Mouse (Mus musculus) macrophage (primary cell): ENCODE data around the gene Itpk1. TPM values are rescaled to one million over a fixed set of nuclear protein-coding genes. Genes with fewer than 3 reads are reported as not detected.

Experiments used
- H3K27ac ChIP-seq: fragments of 350-480 bp; formaldehyde crosslinking; 2 replicates; pipeline ENCODE4 v1.9.0; 2021
- H3K36me3 ChIP-seq: fragments of 350-480 bp; formaldehyde crosslinking; 2 replicates; pipeline ENCODE4 v1.9.0; 2021; ENCODE audit errors: inconsistent target
- H3K4me3 ChIP-seq: fragments of 350-480 bp; formaldehyde crosslinking; 2 replicates; pipeline ENCODE4 v1.9.0; 2021; ENCODE audit errors: inconsistent target
- H3K79me2 ChIP-seq: fragments of 350-480 bp; formaldehyde crosslinking; 2 replicates; pipeline ENCODE4 v1.9.0; 2021; ENCODE audit errors: inconsistent target
- WGBS: methylation state at CpG from one replicate; pipeline ENCODE4 v1.1.7; 2026; ENCODE audit warnings: inconsistent platforms; ENCODE audit not compliant: missing documents; 5-methylcytosine and 5-hydroxymethylcytosine counted together
- polyA plus RNA-seq: library from polyadenylated mRNA; stranded (reverse); fragments of 250-400 nt; gene quantifications from 3 replicates; pipeline ENCODE4 v1.2.4, GENCODE M21; 2018; ENCODE audit warnings: inconsistent platforms

Itpk1 gene
- polyA plus RNA-seq, 1 experiment from 2014 or later = 12.1 TPM

DNA sequence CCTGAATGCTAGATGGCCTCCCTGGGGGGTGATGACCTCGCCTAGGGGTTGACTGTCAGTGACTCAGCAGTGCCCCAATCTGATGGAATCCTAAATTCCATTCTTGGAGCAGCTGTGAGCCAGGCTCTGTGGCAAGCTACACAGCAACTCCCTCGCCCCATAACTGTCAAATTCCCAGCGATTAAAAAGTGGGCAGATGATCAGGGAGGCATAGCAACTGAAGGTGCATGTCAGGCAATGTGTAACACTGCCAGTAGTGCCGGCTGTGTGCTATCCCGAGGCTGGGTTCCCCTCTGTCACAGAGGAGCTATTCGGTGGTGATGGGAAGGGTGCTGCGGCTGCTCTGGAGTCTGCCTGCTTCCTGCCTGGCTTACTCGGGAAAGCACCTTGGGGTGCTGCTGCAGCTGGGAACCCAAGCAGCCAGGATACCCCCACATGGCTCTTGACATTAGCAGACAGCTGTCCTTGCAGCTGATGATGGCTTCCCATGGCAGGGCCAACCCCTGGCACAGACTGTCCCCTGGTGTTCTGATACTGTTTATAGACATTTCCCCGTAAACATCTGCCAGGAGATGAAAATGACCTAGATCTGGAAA lies 118.3 kb downstream of the Itpk1 start:
- H3K27ac ChIP-seq = no peak overlapping the region
- 94% methylated on average over 9 of the region's 9 CpGs for WGBS
- no peaks in the 10 kb centered on the region for H3K79me2 ChIP-seq
- H3K36me3 ChIP-seq = peaks cover 49% of the 10 kb centered on the region
- H3K4me3 ChIP-seq = no peak overlapping the region

DNA sequence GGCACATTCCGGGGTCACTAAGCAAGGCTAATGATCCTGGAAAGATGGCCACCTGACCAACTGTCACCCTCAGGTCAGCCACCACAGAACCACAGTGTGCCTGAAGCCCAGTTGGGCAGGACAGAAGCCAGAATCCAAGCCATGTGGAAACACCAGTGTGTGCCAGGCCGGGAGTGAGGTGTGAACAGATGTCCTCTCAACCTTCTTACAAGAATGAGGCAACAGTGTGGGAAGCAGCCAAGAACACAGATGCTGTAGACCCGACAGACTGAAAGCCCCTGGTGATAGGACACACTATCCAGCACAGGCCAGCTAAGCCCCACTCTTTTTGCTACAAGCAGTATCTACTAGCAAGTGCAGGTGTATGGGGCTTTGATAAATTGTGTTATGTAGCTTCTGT lies 119.3 kb downstream of the Itpk1 start:
- H3K27ac ChIP-seq = no peak overlapping the region
- WGBS = 87% methylated on average over 3 of the region's 3 CpGs
- no peak overlapping the region for H3K4me3 ChIP-seq
- no peaks in the 10 kb centered on the region for H3K79me2 ChIP-seq
- H3K36me3 ChIP-seq = peaks cover 49% of the 10 kb centered on the region

DNA sequence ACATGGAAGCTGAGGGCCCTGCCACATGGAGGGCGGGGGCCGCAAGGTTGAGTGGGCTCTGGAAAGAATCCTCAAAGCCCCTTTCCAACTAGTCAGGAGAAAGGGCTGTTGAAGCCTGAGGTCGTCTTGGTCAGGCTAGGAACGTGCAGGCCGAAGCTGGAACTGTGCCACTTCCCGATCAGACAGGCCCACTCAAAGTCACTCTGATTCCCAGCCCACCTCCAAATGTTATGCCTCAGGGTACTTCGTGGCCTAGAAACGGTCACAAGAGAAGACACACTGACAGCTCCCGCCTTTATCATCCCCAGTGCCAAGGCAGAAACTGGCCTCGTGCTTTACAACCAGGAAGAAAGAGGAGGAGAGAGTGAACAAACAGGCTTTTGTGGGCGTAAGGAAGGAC lies 122.3 kb downstream of the Itpk1 start:
- no peaks in the 10 kb centered on the region for H3K79me2 ChIP-seq
- H3K27ac ChIP-seq = no peak overlapping the region
- H3K4me3 ChIP-seq = no peak overlapping the region
- 88% methylated on average over 9 of the region's 11 CpGs for WGBS
- H3K36me3 ChIP-seq = peaks cover 56% of the 10 kb centered on the region

DNA sequence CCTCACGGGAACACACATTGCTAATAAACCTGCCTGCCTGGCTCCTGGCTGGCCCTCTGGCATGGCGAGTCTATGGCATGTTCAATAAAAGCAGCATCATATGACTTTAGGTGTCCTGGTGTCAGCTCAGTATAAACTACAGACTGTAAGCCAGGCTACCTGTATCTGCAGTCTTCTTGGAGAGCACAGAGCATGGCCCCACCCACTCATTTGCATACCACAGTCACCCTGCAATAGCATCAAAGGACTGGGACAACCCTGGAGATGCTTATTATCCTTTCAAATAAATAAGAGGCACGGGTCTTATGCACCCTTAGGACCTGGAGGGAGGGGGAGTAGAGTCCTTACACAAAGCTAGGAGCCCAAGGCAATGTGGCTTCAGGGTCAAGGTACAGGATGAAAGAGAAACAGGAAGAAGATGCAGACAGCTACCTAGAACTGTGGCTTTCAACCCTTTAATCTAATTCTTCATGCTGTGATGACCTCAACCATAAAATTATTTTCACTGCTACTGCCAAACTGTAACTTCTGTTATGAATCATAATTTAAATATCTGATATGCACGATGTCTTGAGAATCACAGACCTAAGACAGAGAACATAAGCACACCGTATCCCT lies 123.0 kb downstream of the Itpk1 start:
- Histone ChIP-seq H3K27ac (no peak overlapping the region), H3K4me3 (no peak overlapping the region), H3K36me3 (peaks cover 56% of the 10 kb centered on the region), H3K79me2 (no peaks in the 10 kb centered on the region)
- 91% methylated on average over 5 of the region's 5 CpGs for WGBS

DNA sequence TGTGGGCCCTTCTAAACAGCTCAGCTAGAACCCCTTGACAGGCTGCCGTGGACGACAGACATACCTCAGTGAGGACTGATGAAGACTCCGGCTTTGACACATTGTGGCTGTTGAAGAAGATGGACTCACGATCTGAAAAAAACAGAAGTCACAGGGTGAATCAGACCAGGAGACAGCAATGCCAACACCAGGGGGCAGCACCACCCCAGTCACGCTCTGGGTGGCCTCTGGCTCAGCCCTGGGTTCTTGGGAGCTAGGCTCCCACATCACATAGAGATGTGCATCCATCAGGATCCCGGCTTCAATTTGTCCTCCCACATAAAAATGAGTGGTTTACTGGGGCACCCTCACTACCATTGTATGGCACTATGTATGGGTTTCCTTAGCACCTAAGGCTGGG lies 125.7 kb downstream of the Itpk1 start:
- Histone ChIP-seq H3K4me3 (no peak overlapping the region), H3K79me2 (no peaks in the 10 kb centered on the region), H3K27ac (no peak overlapping the region), H3K36me3 (peaks cover 55% of the 10 kb centered on the region)
- 52% methylated on average over 6 of the region's 6 CpGs for WGBS

DNA sequence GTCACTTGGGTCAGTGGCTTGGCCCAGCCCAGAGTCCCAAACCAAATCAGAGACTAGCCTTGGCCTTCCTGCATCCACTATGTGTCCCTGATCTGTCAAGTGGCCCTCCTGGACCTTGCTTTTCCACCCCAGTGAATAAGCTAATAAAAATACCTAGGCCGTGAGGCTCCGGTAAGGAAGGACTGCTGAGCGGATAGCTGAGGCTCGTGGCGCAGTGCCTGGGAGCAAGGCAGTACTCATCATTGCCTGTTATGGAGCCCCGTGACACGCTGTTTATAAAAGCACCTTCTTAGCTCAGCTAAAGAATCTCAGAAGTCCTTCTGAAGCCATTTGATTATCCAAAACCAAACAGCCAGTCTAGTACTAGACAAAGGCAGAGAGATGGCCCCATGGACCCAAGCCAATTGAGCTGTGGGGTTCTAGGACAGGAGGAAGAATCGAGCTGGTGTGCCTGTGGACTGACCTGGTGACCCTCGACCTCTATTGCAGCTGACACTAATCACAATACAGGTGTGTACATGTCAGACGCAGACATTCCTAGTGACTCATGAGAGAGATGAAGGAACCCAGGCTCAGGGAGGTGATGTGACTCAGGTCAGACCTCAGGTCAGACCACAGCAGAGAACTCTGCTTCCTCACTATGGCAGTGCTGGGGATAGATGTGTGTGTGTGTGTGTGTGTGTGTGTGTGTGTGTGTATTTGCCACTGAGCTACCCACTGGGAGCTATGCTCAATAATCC lies 127.9 kb downstream of the Itpk1 start:
- no peaks in the 10 kb centered on the region for H3K79me2 ChIP-seq
- WGBS = 90% methylated on average over 10 of the region's 10 CpGs
- H3K27ac ChIP-seq = no peak overlapping the region

DNA sequence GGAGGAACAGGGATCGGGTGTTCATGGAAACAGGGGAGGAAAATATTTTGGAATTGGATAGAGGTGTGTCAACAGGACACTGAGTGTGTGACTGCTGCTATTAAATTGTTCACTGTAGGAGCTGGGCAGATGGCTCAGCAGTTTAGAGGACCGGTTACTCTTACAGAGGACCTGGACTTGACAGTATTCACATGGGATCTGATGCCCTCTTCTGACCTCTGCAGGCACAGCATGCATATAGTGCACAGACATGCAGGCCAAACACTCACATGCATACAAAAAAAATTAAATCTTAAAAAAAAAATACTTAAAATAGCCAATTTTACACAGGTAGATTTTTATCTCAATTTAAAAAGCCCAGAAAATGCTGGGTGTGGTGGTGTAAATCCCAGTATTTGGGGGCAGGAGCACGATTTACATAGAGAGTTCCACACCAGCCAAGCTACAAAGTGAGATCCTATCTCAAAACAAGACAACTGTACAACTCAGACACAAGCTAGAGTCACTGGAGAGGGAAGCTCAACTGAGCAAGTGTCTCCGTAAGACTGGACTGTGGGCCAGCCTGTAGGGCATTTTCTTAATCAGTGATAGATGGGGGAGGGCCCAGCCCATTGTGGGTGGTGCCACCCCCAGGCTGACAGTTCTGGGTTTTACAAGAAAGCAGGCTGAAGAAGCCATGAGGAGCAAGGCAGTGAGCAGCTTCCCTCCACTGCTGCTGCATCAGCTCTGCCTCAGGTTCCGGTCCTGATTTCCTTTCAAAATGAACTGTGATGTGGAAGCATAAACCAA lies 129.0 kb downstream of the Itpk1 start:
- Histone ChIP-seq H3K27ac (no peak overlapping the region), H3K36me3 (peaks cover 59% of the 10 kb centered on the region), H3K79me2 (no peaks in the 10 kb centered on the region), H3K4me3 (no peak overlapping the region)
- 94% methylated on average over 5 of the region's 5 CpGs for WGBS

More for the DNA sequence above, 127.9 kb downstream of the Itpk1 start:
- H3K36me3 ChIP-seq = peaks cover 59% of the 10 kb centered on the region
- H3K4me3 ChIP-seq = no peak overlapping the region

DNA sequence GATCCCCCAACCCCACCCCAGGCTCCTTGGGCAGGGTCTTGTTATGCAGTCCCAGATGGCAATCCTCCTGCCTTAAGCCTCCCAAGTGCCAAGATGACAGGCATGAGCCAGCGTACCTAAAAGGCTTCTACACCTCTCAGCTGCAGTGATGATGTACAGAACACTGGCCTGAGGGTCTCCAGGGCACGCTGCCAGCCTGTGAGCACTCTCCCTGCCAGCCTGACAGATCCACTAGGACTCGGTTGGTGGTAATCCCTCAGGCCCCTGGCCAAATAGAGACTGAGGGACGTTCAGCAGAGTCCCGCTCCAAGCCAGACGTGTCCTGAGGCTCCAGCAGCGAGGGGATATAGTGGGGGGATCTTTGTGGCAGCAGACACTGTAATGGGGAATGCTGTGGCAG lies 131.7 kb downstream of the Itpk1 start:
- peaks cover 48% of the 10 kb centered on the region for H3K36me3 ChIP-seq
- 93% methylated on average over 7 of the region's 7 CpGs for WGBS
- no peak overlapping the region for H3K4me3 ChIP-seq

DNA sequence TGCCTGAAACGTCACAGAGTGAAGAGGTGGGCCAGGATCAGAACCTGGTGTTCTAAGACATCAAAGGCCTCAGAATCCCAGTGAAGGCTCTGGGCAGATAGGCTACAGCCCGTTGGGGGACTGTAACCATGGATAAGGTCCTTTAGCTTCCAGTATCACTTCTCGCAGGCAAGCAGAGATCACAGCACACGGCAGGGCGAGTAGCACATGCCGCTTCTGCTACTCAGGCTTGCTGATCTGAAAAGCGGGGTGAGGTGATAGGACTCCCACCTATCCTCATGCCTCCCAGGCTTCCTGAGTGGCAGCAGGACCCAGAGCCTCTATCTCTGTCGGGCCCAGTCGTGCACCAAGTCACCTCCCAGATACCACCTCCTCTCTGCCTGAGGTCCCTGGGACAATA lies 133.1 kb downstream of the Itpk1 start:
- Histone ChIP-seq H3K27ac (no peak overlapping the region), H3K79me2 (no peaks in the 10 kb centered on the region), H3K4me3 (no peak overlapping the region), H3K36me3 (peaks cover 35% of the 10 kb centered on the region)
- 95% methylated on average over 9 of the region's 9 CpGs for WGBS

More for the DNA sequence above, 131.7 kb downstream of the Itpk1 start:
- Histone ChIP-seq H3K79me2 (no peaks in the 10 kb centered on the region), H3K27ac (no peak overlapping the region)

DNA sequence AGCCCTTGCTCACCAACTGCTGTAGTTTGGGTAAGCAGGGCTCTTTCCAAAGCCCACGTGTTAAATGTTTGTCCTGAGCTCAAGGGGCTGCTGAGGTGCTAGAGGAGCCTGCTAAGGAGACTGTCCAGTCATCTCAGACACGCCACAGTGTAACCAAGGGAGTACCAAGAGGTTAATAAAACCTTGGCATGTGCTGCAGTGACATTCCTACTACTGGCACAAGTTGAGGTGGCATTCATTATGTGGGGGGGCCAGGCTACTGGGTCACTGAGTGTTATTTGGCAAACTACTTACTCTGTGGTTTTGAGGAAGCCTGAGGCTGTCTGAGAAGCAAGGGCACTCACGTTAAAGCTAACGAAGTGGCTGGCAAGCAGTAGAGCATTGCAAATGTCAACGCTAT lies 134.0 kb downstream of the Itpk1 start:
- no peak overlapping the region for H3K27ac ChIP-seq
- no peaks in the 10 kb centered on the region for H3K79me2 ChIP-seq
- no peak overlapping the region for H3K4me3 ChIP-seq
- WGBS = 50% methylated on average over 5 of the region's 5 CpGs
- peaks cover 26% of the 10 kb centered on the region for H3K36me3 ChIP-seq

DNA sequence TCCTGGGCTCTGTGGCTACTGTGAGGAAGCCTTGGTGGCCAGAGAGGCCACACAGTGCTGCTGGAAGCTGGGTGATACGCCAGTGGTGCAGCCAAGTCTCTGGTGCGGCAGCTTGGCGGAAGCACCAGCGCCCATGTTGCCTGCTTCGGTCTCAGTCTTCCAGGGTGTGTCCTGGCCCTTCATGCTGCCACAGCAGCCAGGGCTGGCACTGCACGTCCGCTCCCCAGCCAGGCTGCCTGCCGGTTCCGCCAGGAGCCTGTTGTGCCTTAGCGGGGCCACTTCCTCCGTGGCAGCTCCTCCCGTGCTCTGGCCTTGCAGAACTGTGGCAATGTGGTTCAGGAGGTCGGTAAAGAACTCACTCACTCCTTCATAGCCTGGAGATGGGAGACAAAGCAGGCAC lies 134.6 kb downstream of the Itpk1 start:
- WGBS = 77% methylated on average over 10 of the region's 13 CpGs
- no peak overlapping the region for H3K4me3 ChIP-seq
- no peaks in the 10 kb centered on the region for H3K79me2 ChIP-seq
- peaks cover 26% of the 10 kb centered on the region for H3K36me3 ChIP-seq
- no peak overlapping the region for H3K27ac ChIP-seq

DNA sequence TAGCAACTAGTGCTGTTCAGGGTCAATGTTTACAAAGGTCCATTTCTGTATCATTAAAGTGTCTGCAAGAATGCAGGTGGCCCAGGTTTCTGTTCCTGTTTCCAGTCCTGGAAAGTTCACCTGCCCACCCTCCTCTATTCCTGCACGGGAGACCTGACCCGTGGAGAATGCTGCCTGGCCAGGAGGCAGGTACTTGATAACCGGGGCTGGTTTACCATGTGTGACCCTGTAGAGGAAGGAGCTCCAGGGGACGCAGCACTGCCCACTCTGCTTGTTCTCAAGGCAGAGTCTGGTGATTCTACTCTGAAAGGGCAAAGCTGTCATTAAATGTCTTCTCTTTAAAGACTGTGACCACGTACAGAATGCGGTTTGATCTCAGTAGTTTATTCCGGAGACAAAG lies 136.5 kb downstream of the Itpk1 start:
- WGBS = 78% methylated on average over 5 of the region's 7 CpGs
- peaks cover 14% of the 10 kb centered on the region for H3K36me3 ChIP-seq
- H3K79me2 ChIP-seq = no peaks in the 10 kb centered on the region
- H3K4me3 ChIP-seq = no peak overlapping the region
- H3K27ac ChIP-seq = no peak overlapping the region

DNA sequence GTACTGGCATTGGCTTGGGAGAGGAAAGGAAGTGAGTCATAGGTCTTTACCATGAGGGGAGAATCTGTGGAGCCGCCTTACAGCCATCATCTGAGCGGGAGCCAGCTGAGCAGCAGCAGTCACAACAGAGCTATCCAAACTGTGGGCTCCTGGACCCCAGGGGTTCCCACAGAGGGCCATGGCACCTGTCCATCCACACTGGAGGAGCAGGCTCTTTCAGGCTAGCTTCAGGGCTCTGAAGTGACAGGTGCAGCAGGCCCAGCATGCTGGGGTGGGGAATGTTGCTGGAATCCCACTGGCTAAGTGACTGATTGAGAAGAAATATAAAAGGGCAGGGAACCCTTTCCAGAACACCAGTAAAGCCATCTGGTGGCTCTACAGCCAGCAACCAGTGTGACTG lies 137.8 kb downstream of the Itpk1 start:
- no peak overlapping the region for H3K4me3 ChIP-seq
- no peaks in the 10 kb centered on the region for H3K79me2 ChIP-seq
- H3K27ac ChIP-seq = no peak overlapping the region
- 58% methylated on average over 2 of the region's 2 CpGs for WGBS
- H3K36me3 ChIP-seq = peaks cover 1% of the 10 kb centered on the region; the same call in 1 of the 2 replicates

DNA sequence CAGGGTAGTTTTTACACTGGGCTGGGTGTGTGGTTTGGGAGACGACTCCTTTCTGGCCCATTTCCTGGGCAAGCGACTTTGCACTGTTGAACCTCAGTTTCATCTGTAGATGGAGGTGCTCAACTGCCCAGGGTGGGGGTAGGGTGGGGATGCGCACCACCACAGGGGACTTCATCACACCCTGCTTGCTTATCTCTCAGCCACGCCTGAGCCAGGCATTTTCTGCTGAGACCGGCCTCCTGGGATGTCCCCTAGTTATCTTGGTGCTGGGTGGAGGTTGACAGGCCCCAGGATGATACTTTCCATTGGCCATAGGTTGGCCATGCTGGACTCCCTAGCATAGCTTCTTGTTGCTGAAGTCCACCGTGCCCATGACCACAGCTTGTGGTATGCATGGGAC lies 139.6 kb downstream of the Itpk1 start:
- 45% methylated on average over 5 of the region's 6 CpGs for WGBS
- H3K36me3 ChIP-seq = no peaks in the 10 kb centered on the region
- H3K4me3 ChIP-seq = no peak overlapping the region
- H3K27ac ChIP-seq = no peak overlapping the region
- no peaks in the 10 kb centered on the region for H3K79me2 ChIP-seq

DNA sequence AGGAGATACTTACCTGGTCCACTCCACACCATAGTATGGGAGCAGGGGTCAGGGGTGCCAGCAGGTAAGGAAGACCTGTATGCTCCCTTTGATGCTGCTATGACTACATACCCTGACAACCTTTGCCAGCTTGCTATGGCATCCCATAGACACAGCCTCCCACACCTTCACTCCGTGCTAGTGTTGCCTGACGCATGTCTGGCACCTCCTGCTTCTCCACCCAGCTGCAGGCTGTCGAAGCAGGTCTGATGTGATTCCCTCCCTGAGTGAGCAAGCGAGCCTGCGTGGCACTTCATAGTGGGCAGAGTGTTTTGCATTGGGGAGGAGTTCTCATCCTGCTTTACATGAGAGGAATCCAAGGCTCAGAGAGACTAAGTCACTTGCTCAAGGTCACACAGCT lies 147.4 kb downstream of the Itpk1 start:
- no peaks in the 10 kb centered on the region for H3K36me3 ChIP-seq
- H3K27ac ChIP-seq = no peak overlapping the region
- 86% methylated on average over 5 of the region's 5 CpGs for WGBS
- H3K4me3 ChIP-seq = no peak overlapping the region
- no peaks in the 10 kb centered on the region for H3K79me2 ChIP-seq
